Mouse (Mus musculus): ENCODE results near the gene Lrpprc. TPM values are rescaled to one million over a fixed set of nuclear protein-coding genes. Genes with fewer than 3 reads are reported as not detected.

Lrpprc gene
- polyA plus RNA-seq, 1 experiment from 2014 or later: 51.4 TPM

DNA sequence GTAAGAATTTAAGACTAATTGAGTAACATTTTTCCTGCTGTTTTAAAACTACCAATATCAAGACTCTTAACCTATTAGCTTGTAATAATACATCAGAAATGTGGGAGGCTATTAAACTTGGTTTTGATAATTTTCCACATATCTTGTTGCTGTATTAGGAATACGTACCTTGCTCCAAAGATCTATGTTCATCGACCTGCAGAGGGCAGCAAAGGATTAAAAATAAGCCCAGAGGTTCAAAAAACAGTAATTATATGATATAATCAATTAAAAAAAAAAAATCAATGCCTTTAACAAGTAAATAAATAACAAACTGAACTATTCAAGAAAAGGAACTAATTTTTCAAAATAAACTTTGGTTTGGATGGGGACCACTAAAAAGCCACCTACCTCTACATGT is 34.5 kb downstream of the Lrpprc start:
- H3K9ac ChIP-seq (replicated peaks; ENCODE audit: low read depth, low read length): no peak overlapping the region
- no peak overlapping the region for H3K4me3 ChIP-seq (ENCODE audit: low read depth, low read length)
- no peaks in the 10 kb centered on the region for H3K9me3 ChIP-seq (ENCODE audit: control insufficient read depth, low read depth, low read length)
- no peak for ATAC-seq (ENCODE audit: insufficient number of reproducible peaks, insufficient read depth, low FRiP score, low read depth)
- 77% methylated on average over 2 of the region's 2 CpGs for WGBS
- H3K4me2 ChIP-seq (replicated peaks; ENCODE audit: low read depth, low read length): no peak overlapping the region
- peaks cover 10% of the 10 kb centered on the region for H3K36me3 ChIP-seq (ENCODE audit: control insufficient read depth, insufficient read depth, low read length)
- H3K27ac ChIP-seq (ENCODE audit: low read length): no peak overlapping the region
- 0 out of 2 replicates have a peak, but pooled peaks cover 4% of the 10 kb centered on the region for H3K4me1 ChIP-seq (ENCODE audit: control insufficient read depth, insufficient read depth, low read length)
- H3K27me3 ChIP-seq (ENCODE audit: control insufficient read depth, insufficient read depth, low read length): no peaks in the 10 kb centered on the region

DNA sequence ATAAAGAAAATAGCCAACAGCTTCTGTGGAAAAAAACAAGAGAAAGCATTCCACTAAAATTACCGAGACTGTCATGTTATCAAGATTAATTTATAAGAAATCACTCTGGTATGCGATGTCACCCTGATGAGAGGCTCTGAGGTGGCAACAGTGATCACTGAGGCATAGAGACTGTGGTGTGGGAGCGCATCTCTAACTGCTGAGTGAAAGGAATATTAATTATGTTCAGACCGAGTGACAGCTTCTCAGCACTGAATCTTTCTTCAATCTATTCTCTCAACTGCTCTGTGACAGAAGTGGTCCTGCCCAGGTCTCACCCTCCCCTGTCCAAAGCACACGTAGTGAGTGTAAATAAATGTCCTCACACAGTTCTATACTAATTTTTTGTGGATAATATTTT is 37.1 kb downstream of the Lrpprc start:
- Histone ChIP-seq H3K27ac (ENCODE audit: low read length) (no peak overlapping the region), H3K36me3 (ENCODE audit: control insufficient read depth, insufficient read depth, low read length) (peaks cover 8% of the 10 kb centered on the region), H3K4me1 (ENCODE audit: control insufficient read depth, insufficient read depth, low read length) (0 out of 2 replicates have a peak, but pooled peaks cover 3% of the 10 kb centered on the region), H3K4me3 (ENCODE audit: low read depth, low read length) (no peak overlapping the region), H3K27me3 (ENCODE audit: control insufficient read depth, insufficient read depth, low read length) (no peaks in the 10 kb centered on the region), H3K9ac (replicated peaks; ENCODE audit: low read depth, low read length) (no peak overlapping the region), H3K4me2 (replicated peaks; ENCODE audit: low read depth, low read length) (no peak overlapping the region), H3K9me3 (ENCODE audit: control insufficient read depth, low read depth, low read length) (no peaks in the 10 kb centered on the region)
- 78% methylated on average over 5 of the region's 5 CpGs for WGBS
- no peak for ATAC-seq (ENCODE audit: insufficient number of reproducible peaks, insufficient read depth, low FRiP score, low read depth)

DNA sequence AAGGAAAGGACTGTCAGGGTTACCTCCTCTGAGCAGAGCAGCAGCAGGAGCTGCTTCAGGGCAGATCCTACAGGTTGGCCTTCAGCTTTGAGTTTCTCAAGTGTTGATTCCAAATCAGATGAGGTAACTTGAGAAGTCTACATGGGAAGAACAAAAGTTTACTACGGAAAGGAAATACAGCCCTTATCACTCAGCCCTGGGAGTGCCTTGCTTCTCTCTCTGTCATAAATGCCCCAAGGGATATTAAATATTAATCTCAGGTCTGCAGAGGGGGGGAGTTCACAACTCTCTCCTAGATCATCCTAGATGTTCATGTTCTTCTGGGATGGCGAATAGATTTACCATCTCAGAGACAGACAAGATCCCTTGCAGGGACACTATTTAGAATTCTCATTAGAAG is 38.3 kb downstream of the Lrpprc start:
- Histone ChIP-seq H3K36me3 (ENCODE audit: control insufficient read depth, insufficient read depth, low read length) (peaks cover 8% of the 10 kb centered on the region), H3K4me1 (ENCODE audit: control insufficient read depth, insufficient read depth, low read length) (no peaks in the 10 kb centered on the region), H3K9me3 (ENCODE audit: control insufficient read depth, low read depth, low read length) (no peaks in the 10 kb centered on the region), H3K9ac (replicated peaks; ENCODE audit: low read depth, low read length) (no peak overlapping the region), H3K4me2 (replicated peaks; ENCODE audit: low read depth, low read length) (no peak overlapping the region), H3K4me3 (ENCODE audit: low read depth, low read length) (no peak overlapping the region), H3K27ac (ENCODE audit: low read length) (no peak overlapping the region), H3K27me3 (ENCODE audit: control insufficient read depth, insufficient read depth, low read length) (no peaks in the 10 kb centered on the region)
- ATAC-seq (ENCODE audit: insufficient number of reproducible peaks, insufficient read depth, low FRiP score, low read depth): no peak
- WGBS: 78% methylated on average over 2 of the region's 2 CpGs

DNA sequence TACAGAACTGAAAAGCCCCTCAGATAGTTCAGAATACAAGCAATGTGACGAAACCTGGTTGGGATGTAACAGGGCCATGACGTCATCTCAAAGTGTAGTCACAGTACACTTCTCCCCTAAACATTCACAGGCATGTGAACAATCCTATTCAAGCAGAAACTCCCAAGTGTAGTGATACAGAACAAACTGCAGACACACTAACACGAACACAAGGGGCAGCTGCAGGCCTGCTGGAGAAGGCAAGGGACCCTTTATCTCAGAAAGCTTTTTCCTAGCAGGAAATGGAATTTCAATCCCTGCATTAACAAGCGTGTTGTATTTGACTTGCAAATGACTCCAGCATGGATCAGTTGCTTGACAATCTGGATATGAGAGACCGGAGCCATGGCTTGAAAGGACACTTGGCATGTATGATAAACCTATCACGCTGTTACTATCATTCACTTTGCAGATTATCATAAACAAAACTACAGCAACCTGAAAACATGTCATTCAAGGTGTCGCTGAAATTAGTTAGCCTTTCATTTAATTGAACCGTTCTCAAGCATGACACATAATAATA is 38.9 kb downstream of the Lrpprc start:
- Histone ChIP-seq H3K9me3 (ENCODE audit: control insufficient read depth, low read depth, low read length) (no peaks in the 10 kb centered on the region), H3K27ac (ENCODE audit: low read length) (no peak overlapping the region), H3K4me3 (ENCODE audit: low read depth, low read length) (no peak overlapping the region), H3K4me2 (replicated peaks; ENCODE audit: low read depth, low read length) (no peak overlapping the region), H3K9ac (replicated peaks; ENCODE audit: low read depth, low read length) (no peak overlapping the region), H3K27me3 (ENCODE audit: control insufficient read depth, insufficient read depth, low read length) (no peaks in the 10 kb centered on the region), H3K4me1 (ENCODE audit: control insufficient read depth, insufficient read depth, low read length) (no peaks in the 10 kb centered on the region), H3K36me3 (ENCODE audit: control insufficient read depth, insufficient read depth, low read length) (peaks cover 8% of the 10 kb centered on the region)
- no peak for ATAC-seq (ENCODE audit: insufficient number of reproducible peaks, insufficient read depth, low FRiP score, low read depth)
- 77% methylated on average over 8 of the region's 8 CpGs for WGBS

DNA sequence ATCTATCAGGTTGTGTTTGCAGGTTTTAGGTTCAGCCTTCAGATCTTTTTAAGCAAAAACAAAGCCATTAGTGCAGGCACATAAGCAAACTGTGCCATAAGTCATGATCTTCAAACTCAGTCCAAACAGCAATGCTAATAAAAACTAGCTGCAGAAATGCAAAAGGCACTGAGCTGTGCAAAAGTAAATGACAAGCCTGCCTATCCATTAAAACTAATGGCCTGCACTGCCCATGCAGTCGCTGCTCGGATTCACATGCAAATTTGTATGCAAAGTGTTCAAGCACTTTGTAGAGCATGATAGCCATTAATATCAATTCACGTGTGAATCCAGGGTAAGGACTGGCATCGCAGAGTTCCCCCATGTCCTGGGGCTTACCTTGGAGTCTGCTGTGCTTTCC is 40.5 kb downstream of the Lrpprc start:
- Histone ChIP-seq H3K9me3 (ENCODE audit: control insufficient read depth, low read depth, low read length) (no peaks in the 10 kb centered on the region), H3K4me1 (ENCODE audit: control insufficient read depth, insufficient read depth, low read length) (no peaks in the 10 kb centered on the region), H3K27ac (ENCODE audit: low read length) (no peak overlapping the region), H3K4me3 (ENCODE audit: low read depth, low read length) (no peak overlapping the region), H3K27me3 (ENCODE audit: control insufficient read depth, insufficient read depth, low read length) (no peaks in the 10 kb centered on the region), H3K9ac (replicated peaks; ENCODE audit: low read depth, low read length) (no peak overlapping the region), H3K36me3 (ENCODE audit: control insufficient read depth, insufficient read depth, low read length) (peaks cover 8% of the 10 kb centered on the region), H3K4me2 (replicated peaks; ENCODE audit: low read depth, low read length) (no peak overlapping the region)
- 77% methylated on average over 4 of the region's 4 CpGs for WGBS
- no peak for ATAC-seq (ENCODE audit: insufficient number of reproducible peaks, insufficient read depth, low FRiP score, low read depth)

DNA sequence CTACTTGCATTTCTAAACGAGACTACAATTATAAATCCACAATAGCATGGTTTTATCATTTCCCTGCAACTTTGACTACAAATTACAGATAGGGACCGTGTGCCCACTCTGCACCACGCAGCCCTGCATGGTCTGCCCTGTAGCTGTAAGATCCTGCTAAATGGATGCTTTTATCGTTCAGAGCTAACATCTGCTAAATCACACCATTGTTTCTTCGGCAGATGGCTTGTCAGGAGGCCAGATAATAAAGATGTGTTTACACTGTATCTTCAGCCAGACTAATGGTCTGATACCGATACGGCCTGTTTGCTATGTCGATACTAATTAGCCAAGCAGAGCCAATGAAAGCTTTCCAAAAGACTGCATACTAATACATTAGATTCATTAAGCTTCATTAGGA is 41.3 kb downstream of the Lrpprc start:
- H3K9me3 ChIP-seq (ENCODE audit: control insufficient read depth, low read depth, low read length): no peaks in the 10 kb centered on the region
- WGBS: 55% methylated on average over 8 of the region's 8 CpGs
- no peak for ATAC-seq (ENCODE audit: insufficient number of reproducible peaks, insufficient read depth, low FRiP score, low read depth)
- H3K4me3 ChIP-seq (ENCODE audit: low read depth, low read length): no peak overlapping the region
- no peaks in the 10 kb centered on the region for H3K4me1 ChIP-seq (ENCODE audit: control insufficient read depth, insufficient read depth, low read length)
- H3K27me3 ChIP-seq (ENCODE audit: control insufficient read depth, insufficient read depth, low read length): no peaks in the 10 kb centered on the region
- no peak overlapping the region for H3K27ac ChIP-seq (ENCODE audit: low read length)
- H3K9ac ChIP-seq (replicated peaks; ENCODE audit: low read depth, low read length): no peak overlapping the region
- H3K4me2 ChIP-seq (replicated peaks; ENCODE audit: low read depth, low read length): no peak overlapping the region
- H3K36me3 ChIP-seq (ENCODE audit: control insufficient read depth, insufficient read depth, low read length): peaks cover 8% of the 10 kb centered on the region

DNA sequence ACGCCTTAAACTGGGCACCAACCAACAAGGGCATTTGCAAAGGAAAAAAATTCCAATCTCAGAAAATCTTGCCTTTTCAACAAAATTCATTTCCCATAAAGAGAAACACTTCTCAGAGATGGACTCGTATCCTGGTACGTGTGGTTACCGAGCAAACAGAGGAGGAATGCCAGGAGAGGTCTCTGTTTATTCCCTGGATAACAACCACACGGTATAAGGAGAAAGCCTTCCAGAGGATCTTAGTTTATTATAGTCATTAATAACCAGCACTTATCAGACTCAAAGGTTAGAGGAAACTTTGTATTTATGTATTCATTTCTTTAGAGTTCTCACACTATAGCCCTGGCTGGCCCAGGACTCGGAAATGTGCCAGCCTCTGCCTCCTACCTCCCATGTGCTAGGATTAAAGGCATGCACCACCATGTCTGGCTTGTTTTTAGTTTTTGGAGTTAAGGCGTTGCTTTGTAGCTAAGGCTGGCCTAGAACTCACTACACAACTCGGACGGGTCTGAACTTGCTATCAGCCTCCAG is 42.4 kb downstream of the Lrpprc start:
- H3K9ac ChIP-seq (replicated peaks; ENCODE audit: low read depth, low read length): no peak overlapping the region
- no peak for ATAC-seq (ENCODE audit: insufficient number of reproducible peaks, insufficient read depth, low FRiP score, low read depth)
- no peak overlapping the region; the same call in 1 of the 2 replicates for H3K27ac ChIP-seq (ENCODE audit: low read length)
- no peak overlapping the region for H3K4me3 ChIP-seq (ENCODE audit: low read depth, low read length)
- H3K36me3 ChIP-seq (ENCODE audit: control insufficient read depth, insufficient read depth, low read length): peaks cover 7% of the 10 kb centered on the region
- H3K9me3 ChIP-seq (ENCODE audit: control insufficient read depth, low read depth, low read length): no peaks in the 10 kb centered on the region
- H3K4me1 ChIP-seq (ENCODE audit: control insufficient read depth, insufficient read depth, low read length): no peaks in the 10 kb centered on the region
- 69% methylated on average over 9 of the region's 9 CpGs for WGBS
- H3K27me3 ChIP-seq (ENCODE audit: control insufficient read depth, insufficient read depth, low read length): no peaks in the 10 kb centered on the region
- no peak overlapping the region for H3K4me2 ChIP-seq (replicated peaks; ENCODE audit: low read depth, low read length)

DNA sequence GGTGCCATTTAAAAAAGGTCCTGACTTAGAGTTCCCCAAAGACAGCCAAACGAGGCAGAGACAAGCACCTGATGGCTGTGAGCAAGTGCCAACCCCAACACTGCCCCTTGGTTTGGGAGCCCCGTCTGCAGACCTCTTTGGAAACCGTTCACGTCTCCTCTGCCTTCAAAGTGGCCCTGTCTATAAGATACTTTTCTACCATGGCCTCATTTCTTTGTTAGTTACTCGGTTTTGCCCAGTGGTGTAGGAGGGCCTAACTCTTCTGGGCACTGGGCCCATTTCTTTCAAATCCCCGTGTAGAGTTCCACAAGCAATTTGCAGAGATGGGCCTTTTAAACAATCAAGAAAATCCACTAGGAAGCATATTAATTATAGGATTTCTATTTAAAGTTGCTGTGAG is 43.4 kb downstream of the Lrpprc start:
- no peak overlapping the region for H3K4me3 ChIP-seq (ENCODE audit: low read depth, low read length)
- peaks cover 5% of the 10 kb centered on the region; the same call in 1 of the 2 replicates for H3K36me3 ChIP-seq (ENCODE audit: control insufficient read depth, insufficient read depth, low read length)
- no peaks in the 10 kb centered on the region for H3K4me1 ChIP-seq (ENCODE audit: control insufficient read depth, insufficient read depth, low read length)
- WGBS: 56% methylated on average over 6 of the region's 6 CpGs
- no peak overlapping the region for H3K9ac ChIP-seq (replicated peaks; ENCODE audit: low read depth, low read length)
- no peak overlapping the region for H3K27ac ChIP-seq (ENCODE audit: low read length)
- no peaks in the 10 kb centered on the region for H3K27me3 ChIP-seq (ENCODE audit: control insufficient read depth, insufficient read depth, low read length)
- H3K9me3 ChIP-seq (ENCODE audit: control insufficient read depth, low read depth, low read length): no peaks in the 10 kb centered on the region
- ATAC-seq (ENCODE audit: insufficient number of reproducible peaks, insufficient read depth, low FRiP score, low read depth): no peak
- no peak overlapping the region for H3K4me2 ChIP-seq (replicated peaks; ENCODE audit: low read depth, low read length)

DNA sequence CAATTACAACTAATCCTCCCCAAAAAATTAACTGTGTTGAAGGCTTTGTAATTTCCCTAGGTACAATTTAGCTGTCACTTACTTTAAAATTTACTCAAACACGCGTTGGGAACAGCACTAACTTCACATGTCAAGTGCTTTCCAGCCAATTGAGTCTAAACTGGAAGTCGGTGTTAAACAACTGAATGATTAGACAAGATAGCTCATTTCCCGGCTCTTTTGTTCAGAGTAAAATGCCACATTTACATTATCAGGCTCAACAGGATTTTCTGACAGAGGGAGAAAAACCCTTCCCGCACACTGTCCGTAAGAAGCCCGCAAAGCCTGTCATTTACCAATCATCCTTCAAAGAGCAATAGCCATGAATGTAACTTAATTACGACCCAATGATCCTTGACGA is 45.6 kb downstream of the Lrpprc start:
- H3K4me3 ChIP-seq (ENCODE audit: low read depth, low read length): no peak overlapping the region
- ATAC-seq (ENCODE audit: insufficient number of reproducible peaks, insufficient read depth, low FRiP score, low read depth): no peak
- H3K27ac ChIP-seq (ENCODE audit: low read length): no peak overlapping the region
- 77% methylated on average over 9 of the region's 9 CpGs for whole genome bisulfite sequencing
- H3K9me3 ChIP-seq (ENCODE audit: control insufficient read depth, low read depth, low read length): no peaks in the 10 kb centered on the region
- no peak overlapping the region for H3K9ac ChIP-seq (replicated peaks; ENCODE audit: low read depth, low read length)
- no peak overlapping the region for H3K4me2 ChIP-seq (replicated peaks; ENCODE audit: low read depth, low read length)
- H3K4me1 ChIP-seq (ENCODE audit: control insufficient read depth, insufficient read depth, low read length): no peaks in the 10 kb centered on the region
- no peaks in the 10 kb centered on the region for H3K27me3 ChIP-seq (ENCODE audit: control insufficient read depth, insufficient read depth, low read length)
- peaks cover under 1% of the 10 kb centered on the region; the same call in 1 of the 2 replicates for H3K36me3 ChIP-seq (ENCODE audit: control insufficient read depth, insufficient read depth, low read length)
